Mouse (Mus musculus) kidney, adult 2 months (tissue): ENCODE results near the gene Epha2. TPM values are rescaled to one million over a fixed set of nuclear protein-coding genes. Genes with fewer than 3 reads are reported as not detected.

Source experiments
- DNase-seq: peaks from one replicate; pipeline ENCODE4 v3.0.0; 2021
- H3K27ac ChIP-seq: fragments of 200-500 bp; 2 replicates; pipeline ENCODE4 v1.5.1; 2012; ENCODE audit warnings: low read depth, low read length, control low read depth, inconsistent platforms; ENCODE audit not compliant: insufficient read depth
- H3K27me3 ChIP-seq: fragments of 200-500 bp; replicated peaks from 2 replicates; pipeline ENCODE4 v1.6.1; 2012; ENCODE audit warnings: mild to moderate bottlenecking, moderate library complexity, low read length, inconsistent platforms; ENCODE audit not compliant: control insufficient read depth, insufficient read depth
- H3K36me3 ChIP-seq: fragments of 200-500 bp; 2 replicates; pipeline ENCODE4 v1.6.1; 2012; ENCODE audit warnings: mild to moderate bottlenecking, moderate library complexity, low read length, inconsistent platforms; ENCODE audit not compliant: control insufficient read depth, insufficient read depth
- H3K4me1 ChIP-seq: fragments of 200-500 bp; 2 replicates; pipeline ENCODE4 v1.6.1; 2011; ENCODE audit warnings: low read length; ENCODE audit not compliant: control insufficient read depth, insufficient read depth
- H3K4me3 ChIP-seq: fragments of 200-500 bp; 2 replicates; pipeline ENCODE4 v1.5.1; 2011; ENCODE audit warnings: mild to moderate bottlenecking, low read depth, low read length, control low read depth; ENCODE audit not compliant: insufficient read depth
- CTCF ChIP-seq: fragments of 200-500 bp; conservative IDR thresholded peaks from 2 replicates; pipeline ENCODE4 v1.5.1; 2011; ENCODE audit warnings: low read depth, mild to moderate bottlenecking, control low read depth, low read length, moderate library complexity, mixed read lengths; ENCODE audit not compliant: insufficient read depth, insufficient read length
- POLR2A ChIP-seq: fragments of 200-500 bp; IDR thresholded peaks from one replicate; pipeline ENCODE4 v1.6.1; 2011; ENCODE audit warnings: low read depth, low read length, control low read depth
- WGBS: fragments of 180-500 bp; shearing (Covaris S2); methylation state at CpG from one replicate; pipeline ENCODE4 v1.1.7; 2018; 5-methylcytosine and 5-hydroxymethylcytosine counted together
- polyA plus RNA-seq: library from polyadenylated mRNA; depleted of rRNA; stranded (reverse); fragments of >200 nt; gene quantifications from 2 replicates; pipeline ENCODE4 v1.2.3, GENCODE M21; 2012

Gene Epha2
- polyA plus RNA-seq, 1 experiment: 8.1 TPM

DNA sequence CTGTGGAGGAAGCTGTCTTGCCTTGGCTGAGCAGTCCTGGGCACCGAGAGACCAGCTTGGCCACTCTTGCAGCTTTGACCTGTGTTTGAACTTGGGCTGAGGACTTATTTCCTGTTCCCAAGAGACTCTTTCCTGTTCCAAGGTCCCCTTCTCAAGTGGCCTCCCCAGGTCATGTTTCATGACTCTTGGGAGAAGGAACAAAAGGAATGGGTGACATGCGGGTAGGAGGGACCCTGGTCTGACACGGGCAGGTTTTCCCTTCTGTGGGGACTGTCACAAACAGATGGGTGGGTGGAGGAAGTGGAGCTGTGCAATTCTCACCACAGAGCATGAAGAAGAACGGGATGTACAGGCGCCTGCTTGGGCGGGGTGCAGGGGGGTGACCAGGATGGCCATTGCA, 29.3 kb upstream of the Epha2 start:
- WGBS: 60% methylated on average over 6 of the region's 6 CpGs
- H3K4me1 ChIP-seq: no peaks in the 10 kb centered on the region
- no peak overlapping the region for H3K4me3 ChIP-seq
- H3K27me3 ChIP-seq: no peaks in the 10 kb centered on the region
- no peak overlapping the region for H3K27ac ChIP-seq
- TF ChIP-seq POLR2A: no peak
- no peak for TF ChIP-seq CTCF
- no peaks in the 10 kb centered on the region for H3K36me3 ChIP-seq
- DNase-seq: peak; percentile 51

DNA sequence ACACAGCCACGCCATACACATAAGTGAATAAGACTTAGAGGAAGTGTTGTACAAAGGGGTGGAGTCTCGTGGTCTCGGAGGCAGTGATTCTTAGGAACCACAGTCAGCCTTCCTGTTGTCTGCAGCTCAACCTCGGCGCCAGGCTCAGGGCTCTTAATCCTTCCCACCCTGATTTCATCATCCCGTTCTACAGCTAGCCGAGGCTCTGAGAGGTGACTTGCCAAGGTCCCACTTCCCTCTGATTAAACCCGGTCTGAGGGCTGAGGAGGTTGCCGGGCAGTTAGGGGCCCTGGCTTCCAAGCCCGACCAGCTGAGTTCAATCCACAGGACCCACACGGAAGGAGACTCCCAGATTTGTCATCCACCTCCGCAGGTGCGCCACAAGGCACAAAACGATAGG, 28.2 kb upstream of the Epha2 start:
- Histone ChIP-seq H3K4me1 (peaks cover 5% of the 10 kb centered on the region), H3K27ac (peak overlapping the region; percentile 11; the same call in 1 of the 2 replicates), H3K27me3 (no peaks in the 10 kb centered on the region), H3K4me3 (no peak overlapping the region), H3K36me3 (no peaks in the 10 kb centered on the region)
- TF ChIP-seq POLR2A: no peak
- no peak for TF ChIP-seq CTCF
- 25% methylated on average over 14 of the region's 14 CpGs for WGBS
- DNase-seq: peak; percentile 52

DNA sequence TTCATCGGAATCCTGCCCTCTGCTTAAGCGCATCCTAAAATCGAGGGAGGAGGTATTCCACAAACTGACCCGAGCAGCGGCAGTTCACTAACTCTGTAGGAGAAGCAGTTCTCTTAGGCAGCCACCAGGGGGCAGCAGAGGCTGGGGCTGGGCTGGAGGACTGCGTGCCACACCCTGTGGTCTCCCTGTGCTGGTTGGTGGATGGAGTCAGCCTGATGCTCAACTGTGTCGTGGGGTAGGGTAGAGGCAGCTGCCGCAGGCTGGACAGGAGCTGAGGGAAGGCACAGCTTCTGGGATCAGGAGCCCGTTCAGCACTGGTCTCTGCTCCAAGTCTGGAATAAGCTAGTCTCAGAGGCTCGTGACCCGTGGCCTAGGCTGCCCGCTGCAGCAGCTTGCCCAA, 27.7 kb upstream of the Epha2 start:
- TF ChIP-seq CTCF (peak; percentile 97), POLR2A (no peak)
- peak; percentile 79 for DNase-seq
- Histone ChIP-seq H3K4me3 (no peak overlapping the region), H3K27me3 (no peaks in the 10 kb centered on the region), H3K4me1 (peaks cover 7% of the 10 kb centered on the region), H3K27ac (0 out of 2 replicates have a peak overlapping the region, but pooled peaks have one; percentile 0), H3K36me3 (no peaks in the 10 kb centered on the region)
- WGBS: 22% methylated on average over 12 of the region's 12 CpGs

DNA sequence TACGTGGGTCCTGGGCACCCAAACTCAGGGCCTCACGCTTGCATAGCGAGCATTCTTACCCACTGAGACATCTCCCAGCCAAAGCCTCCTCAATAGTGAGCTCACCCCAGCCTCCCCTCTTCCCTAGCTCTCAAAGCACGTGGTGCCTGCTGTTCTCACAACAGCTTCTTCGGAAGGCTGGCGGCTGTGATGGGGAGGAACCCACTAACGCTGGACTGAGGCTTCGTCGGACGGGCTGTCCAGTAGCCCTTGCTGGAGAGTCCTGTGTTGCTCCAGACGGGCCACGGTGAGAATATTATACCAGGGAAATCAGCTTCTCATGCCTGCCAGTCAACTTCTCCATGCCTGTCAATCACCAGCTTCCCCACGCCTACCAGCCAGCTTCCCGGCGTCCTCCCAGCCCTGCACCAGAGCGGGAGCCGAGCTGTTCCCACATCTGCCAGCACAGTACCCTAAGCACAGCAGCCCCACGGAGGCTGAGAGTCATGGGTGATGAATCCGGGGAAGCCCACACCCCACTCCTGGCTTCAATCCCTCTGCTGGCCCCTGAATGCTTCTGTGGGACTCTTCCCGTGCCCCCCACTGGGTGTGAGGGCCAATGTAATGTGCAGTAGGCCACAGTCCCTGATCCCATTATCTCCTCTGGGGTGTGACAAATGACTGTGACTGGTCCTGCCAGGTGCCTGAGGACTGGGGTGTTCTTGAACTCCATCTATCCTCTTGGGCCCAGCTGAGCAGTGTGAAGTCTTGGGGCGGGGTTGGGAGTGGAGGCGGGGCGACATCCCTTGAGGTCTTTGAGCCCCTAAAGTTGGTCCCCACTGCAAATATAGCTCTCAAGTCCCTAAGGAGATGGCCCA, 26.3 kb upstream of the Epha2 start:
- Histone ChIP-seq H3K4me3 (no peak overlapping the region), H3K27me3 (no peaks in the 10 kb centered on the region), H3K27ac (no peak overlapping the region), H3K36me3 (no peaks in the 10 kb centered on the region), H3K4me1 (peaks cover 11% of the 10 kb centered on the region)
- WGBS: 74% methylated on average over 23 of the region's 23 CpGs
- no peak for TF ChIP-seq POLR2A
- no peak for TF ChIP-seq CTCF
- DNase-seq: no peak

DNA sequence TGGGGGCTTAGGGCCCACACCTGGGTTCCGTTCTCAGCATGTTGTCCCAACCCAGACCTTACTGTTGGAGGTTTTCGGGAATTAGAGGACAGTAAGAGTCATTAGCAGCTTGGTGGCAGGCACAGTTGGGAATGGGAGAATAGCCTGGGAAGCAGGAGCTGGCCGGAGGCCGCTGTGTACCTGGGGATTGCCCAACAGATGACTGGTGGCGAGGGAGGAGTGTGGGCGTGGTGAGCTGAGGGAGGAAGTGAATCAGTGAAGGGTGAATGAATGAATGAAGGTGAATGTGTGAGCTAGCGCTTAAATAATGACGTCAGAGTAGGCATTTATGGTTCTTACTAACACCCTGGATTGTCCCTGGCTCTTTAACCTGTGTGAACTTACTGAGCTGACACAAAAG, 23.9 kb upstream of the Epha2 start:
- no peak for TF ChIP-seq POLR2A
- no peak for TF ChIP-seq CTCF
- Histone ChIP-seq H3K4me3 (no peak overlapping the region), H3K36me3 (no peaks in the 10 kb centered on the region), H3K4me1 (peaks cover 22% of the 10 kb centered on the region), H3K27me3 (no peaks in the 10 kb centered on the region), H3K27ac (peak overlapping the region; percentile 85)
- DNase-seq: no peak
- WGBS: 87% methylated on average over 8 of the region's 8 CpGs

DNA sequence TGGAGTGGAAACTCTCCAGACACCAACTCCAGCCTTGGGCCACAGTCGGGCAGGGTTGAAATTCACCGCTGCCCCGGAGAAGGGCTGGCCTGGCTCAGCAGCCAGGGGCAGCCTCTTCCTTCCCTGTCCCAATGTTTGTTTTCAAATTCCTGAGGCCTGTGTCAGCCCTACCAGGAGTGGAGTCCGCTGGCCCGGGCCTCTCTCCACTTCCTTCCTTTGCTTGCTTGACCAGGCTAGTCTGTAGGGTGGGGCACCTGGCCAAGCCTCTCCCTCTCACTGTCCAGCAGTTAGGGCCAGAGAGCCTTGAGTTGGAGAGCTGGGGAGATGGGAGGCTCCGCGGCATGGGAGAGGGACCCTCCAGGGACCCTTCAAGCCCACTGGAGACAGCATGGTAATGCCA, 22.9 kb upstream of the Epha2 start:
- 31% methylated on average over 7 of the region's 7 CpGs for WGBS
- H3K27ac ChIP-seq: peak overlapping the region; percentile 85
- no peaks in the 10 kb centered on the region for H3K27me3 ChIP-seq
- no peaks in the 10 kb centered on the region for H3K36me3 ChIP-seq
- no peak for TF ChIP-seq POLR2A
- TF ChIP-seq CTCF: no peak
- H3K4me3 ChIP-seq: peak overlapping the region; percentile 16; the same call in 1 of the 2 replicates
- DNase-seq: peak; percentile 94
- H3K4me1 ChIP-seq: peaks cover 22% of the 10 kb centered on the region

DNA sequence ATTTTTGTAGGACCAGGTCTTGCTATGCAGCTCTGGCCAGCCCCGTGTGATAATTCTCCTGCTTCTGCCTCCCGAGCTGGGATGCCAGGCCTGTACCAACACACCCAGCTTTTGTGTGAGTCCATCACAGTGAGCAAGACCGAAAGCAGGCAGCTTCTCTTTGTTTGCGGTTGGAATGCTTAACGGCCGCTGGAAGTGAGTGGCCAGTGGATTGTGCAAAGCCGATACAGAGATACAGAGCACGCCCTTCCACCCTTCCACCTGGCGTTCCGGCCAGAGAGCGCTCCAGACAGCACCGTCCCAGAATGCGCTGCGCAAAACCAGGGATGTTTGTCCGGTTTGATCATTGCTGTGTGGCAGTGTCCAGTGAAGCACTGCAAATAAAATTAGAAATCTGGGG, 21.7 kb upstream of the Epha2 start:
- peak overlapping the region; percentile 75 for H3K27ac ChIP-seq
- 55% methylated on average over 15 of the region's 15 CpGs for WGBS
- no peaks in the 10 kb centered on the region for H3K27me3 ChIP-seq
- no peaks in the 10 kb centered on the region for H3K36me3 ChIP-seq
- peaks cover 26% of the 10 kb centered on the region for H3K4me1 ChIP-seq
- H3K4me3 ChIP-seq: no peak overlapping the region
- TF ChIP-seq CTCF (no peak), POLR2A (no peak)
- peak; percentile 32 for DNase-seq
